Mouse (Mus musculus): Measurements from ENCODE around the gene Mtfr2. TPM values are rescaled to one million over a fixed set of nuclear protein-coding genes. Genes with fewer than 3 reads are reported as not detected.

Gene Mtfr2
- polyA plus RNA-seq, 2 experiments = 1.5 to 7.8 TPM

GRCm38 (mm10) chr10:20380798-20381197, 33.2 kb downstream of the Mtfr2 start:
- H3K4me3 ChIP-seq (replicated peaks; ENCODE audit: low read length) = no peak overlapping the region

GRCm38 (mm10) chr10:20381352-20381751, 33.8 kb downstream of the Mtfr2 start:
- H3K4me1 ChIP-seq (ENCODE audit: control insufficient read depth, insufficient read depth, low read length) = no peaks in the 10 kb centered on the region; the same call in 1 of the 2 replicates
- no peaks in the 10 kb centered on the region for H3K36me3 ChIP-seq (ENCODE audit: control insufficient read depth, insufficient read depth, low read length)
- no peak overlapping the region for H3K4me3 ChIP-seq (replicated peaks; ENCODE audit: low read length)
- no peak for ATAC-seq (ENCODE audit: low FRiP score, low read depth)
- no peaks in the 10 kb centered on the region for H3K27me3 ChIP-seq (ENCODE audit: control insufficient read depth, insufficient read depth, low read length)
- WGBS = 75% methylated on average over 3 of the region's 3 CpGs
- H3K27ac ChIP-seq (replicated peaks; ENCODE audit: low read depth, low read length) = no peak overlapping the region
- DNase-seq (ENCODE audit: low spot score) = no peak
- H3K9ac ChIP-seq (ENCODE audit: low read depth, low read length, severe bottlenecking) = no peak overlapping the region
- no peaks in the 10 kb centered on the region for H3K9me3 ChIP-seq (ENCODE audit: control insufficient read depth, low read length)
- no peak for TF ChIP-seq POLR2A (IDR thresholded peaks at IDR 0.05; ENCODE audit: borderline replicate concordance, extremely low read depth, insufficient read depth, insufficient read length)
- H3K4me2 ChIP-seq (replicated peaks; ENCODE audit: low read depth, low read length, severe bottlenecking) = no peak overlapping the region

More at GRCm38 (mm10) chr10:20380798-20381197, 33.2 kb downstream of the Mtfr2 start:
- 82% methylated on average over 3 of the region's 3 CpGs for WGBS
- TF ChIP-seq POLR2A (IDR thresholded peaks at IDR 0.05; ENCODE audit: borderline replicate concordance, extremely low read depth, insufficient read depth, insufficient read length) = no peak
- Histone ChIP-seq H3K27ac (replicated peaks; ENCODE audit: low read depth, low read length) (no peak overlapping the region), H3K27me3 (ENCODE audit: control insufficient read depth, insufficient read depth, low read length) (no peaks in the 10 kb centered on the region), H3K36me3 (ENCODE audit: control insufficient read depth, insufficient read depth, low read length) (no peaks in the 10 kb centered on the region), H3K4me1 (ENCODE audit: control insufficient read depth, insufficient read depth, low read length) (no peaks in the 10 kb centered on the region; the same call in 1 of the 2 replicates), H3K9me3 (ENCODE audit: control insufficient read depth, low read length) (no peaks in the 10 kb centered on the region), H3K9ac (ENCODE audit: low read depth, low read length, severe bottlenecking) (no peak overlapping the region), H3K4me2 (replicated peaks; ENCODE audit: low read depth, low read length, severe bottlenecking) (no peak overlapping the region)
- no peak for ATAC-seq (ENCODE audit: low FRiP score, low read depth)
- DNase-seq (ENCODE audit: low spot score) = no peak

- TF ChIP-seq POLR2A (IDR thresholded peaks at IDR 0.05; ENCODE audit: borderline replicate concordance, extremely low read depth, insufficient read depth, insufficient read length) = no peak
- no peak overlapping the region for H3K9ac ChIP-seq (ENCODE audit: low read depth, low read length, severe bottlenecking)
- no peak for ATAC-seq (ENCODE audit: low FRiP score, low read depth)
- H3K36me3 ChIP-seq (ENCODE audit: control insufficient read depth, insufficient read depth, low read length) = no peaks in the 10 kb centered on the region
- no peak overlapping the region for H3K4me2 ChIP-seq (replicated peaks; ENCODE audit: low read depth, low read length, severe bottlenecking)
- WGBS = 64% methylated on average over 6 of the region's 6 CpGs
- H3K27ac ChIP-seq (replicated peaks; ENCODE audit: low read depth, low read length) = no peak overlapping the region
- no peak for DNase-seq (ENCODE audit: low spot score)
- H3K27me3 ChIP-seq (ENCODE audit: control insufficient read depth, insufficient read depth, low read length) = no peaks in the 10 kb centered on the region
- H3K9me3 ChIP-seq (ENCODE audit: control insufficient read depth, low read length) = no peaks in the 10 kb centered on the region
- no peaks in the 10 kb centered on the region; the same call in 1 of the 2 replicates for H3K4me1 ChIP-seq (ENCODE audit: control insufficient read depth, insufficient read depth, low read length)
- no peak overlapping the region for H3K4me3 ChIP-seq (replicated peaks; ENCODE audit: low read length)
Measured at GRCm38 (mm10) chr10:20382807-20383419, 35.3 kb downstream of the Mtfr2 start.

- Histone ChIP-seq H3K4me1 (ENCODE audit: control insufficient read depth, insufficient read depth, low read length) (peaks cover 5% of the 10 kb centered on the region; the same call in 1 of the 2 replicates), H3K9me3 (ENCODE audit: control insufficient read depth, low read length) (no peaks in the 10 kb centered on the region), H3K4me3 (replicated peaks; ENCODE audit: low read length) (no peak overlapping the region), H3K27ac (replicated peaks; ENCODE audit: low read depth, low read length) (no peak overlapping the region), H3K36me3 (ENCODE audit: control insufficient read depth, insufficient read depth, low read length) (no peaks in the 10 kb centered on the region), H3K27me3 (ENCODE audit: control insufficient read depth, insufficient read depth, low read length) (no peaks in the 10 kb centered on the region), H3K4me2 (replicated peaks; ENCODE audit: low read depth, low read length, severe bottlenecking) (no peak overlapping the region), H3K9ac (ENCODE audit: low read depth, low read length, severe bottlenecking) (no peak overlapping the region)
- 57% methylated on average over 3 of the region's 3 CpGs for WGBS
- DNase-seq (ENCODE audit: low spot score) (no peak), ATAC-seq (ENCODE audit: low FRiP score, low read depth) (no peak)
- TF ChIP-seq POLR2A (IDR thresholded peaks at IDR 0.05; ENCODE audit: borderline replicate concordance, extremely low read depth, insufficient read depth, insufficient read length) = no peak
Measured at GRCm38 (mm10) chr10:20390568-20390967, 43.0 kb downstream of the Mtfr2 start.

GRCm38 (mm10) chr10:20394815-20395214, 47.2 kb downstream of the Mtfr2 start:
- ATAC-seq (ENCODE audit: low FRiP score, low read depth) (peak; percentile 60; the same call in 1 of the 2 replicates), DNase-seq (ENCODE audit: low spot score) (peak; percentile 80)
- Histone ChIP-seq H3K27ac (replicated peaks; ENCODE audit: low read depth, low read length) (no peak overlapping the region), H3K9me3 (ENCODE audit: control insufficient read depth, low read length) (no peaks in the 10 kb centered on the region), H3K9ac (ENCODE audit: low read depth, low read length, severe bottlenecking) (no peak overlapping the region), H3K4me3 (replicated peaks; ENCODE audit: low read length) (no peak overlapping the region), H3K27me3 (ENCODE audit: control insufficient read depth, insufficient read depth, low read length) (no peaks in the 10 kb centered on the region), H3K4me2 (replicated peaks; ENCODE audit: low read depth, low read length, severe bottlenecking) (no peak overlapping the region), H3K4me1 (ENCODE audit: control insufficient read depth, insufficient read depth, low read length) (peaks cover 5% of the 10 kb centered on the region; the same call in 1 of the 2 replicates), H3K36me3 (ENCODE audit: control insufficient read depth, insufficient read depth, low read length) (no peaks in the 10 kb centered on the region)
- TF ChIP-seq POLR2A (IDR thresholded peaks at IDR 0.05; ENCODE audit: borderline replicate concordance, extremely low read depth, insufficient read depth, insufficient read length) = no peak
- WGBS = 24% methylated on average over 5 of the region's 5 CpGs
